Mouse (Mus musculus): ENCODE measurements around the gene Cd46. TPM values are rescaled to one million over a fixed set of nuclear protein-coding genes. Genes with fewer than 3 reads are reported as not detected.

Cd46 gene
- polyA plus RNA-seq, 1 experiment, result 2.2 TPM

DNA sequence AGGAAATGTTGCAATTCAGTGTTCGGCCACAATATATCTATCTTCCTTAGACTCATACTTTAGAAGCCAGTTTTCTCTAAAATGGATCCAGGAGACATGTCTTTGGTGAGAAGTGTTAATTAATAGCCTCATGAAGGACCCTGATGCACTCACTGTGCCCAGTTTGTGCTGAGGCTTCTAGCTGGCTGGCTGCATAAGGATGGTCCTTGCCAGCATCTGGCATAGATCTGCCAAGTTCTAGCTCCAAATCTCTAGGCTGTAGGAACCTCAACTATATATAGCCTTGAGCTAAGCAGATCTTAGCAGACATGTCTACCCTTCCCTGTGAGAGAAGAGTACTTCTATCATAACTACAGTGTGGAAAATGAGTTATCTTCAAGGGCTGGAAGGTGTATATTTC, 68.2 kb downstream of the Cd46 start:
- H3K4me3 ChIP-seq (ENCODE audit: insufficient read depth, low read length), result no peak overlapping the region
- TF ChIP-seq CTCF (IDR thresholded peaks at IDR 0.05; ENCODE audit: borderline replicate concordance, insufficient read depth, low read length), result no peak
- no peak for TF ChIP-seq POLR2A (IDR thresholded peaks at IDR 0.05; ENCODE audit: low read depth, low read length)
- no peak overlapping the region for H3K27ac ChIP-seq (ENCODE audit: insufficient read depth, low read length)
- 0 out of 2 replicates have a peak, but pooled peaks cover 2% of the 10 kb centered on the region for H3K4me1 ChIP-seq (ENCODE audit: control insufficient read depth, insufficient read depth, low read length)

GRCm38 (mm10) chr1:195021831-195022230, 70.2 kb downstream of the Cd46 start:
- TF ChIP-seq POLR2A (IDR thresholded peaks at IDR 0.05; ENCODE audit: low read depth, low read length) (no peak), CTCF (IDR thresholded peaks at IDR 0.05; ENCODE audit: borderline replicate concordance, insufficient read depth, low read length) (no peak)
- no peak overlapping the region for H3K27ac ChIP-seq (ENCODE audit: insufficient read depth, low read length)
- no peaks in the 10 kb centered on the region for H3K4me1 ChIP-seq (ENCODE audit: control insufficient read depth, insufficient read depth, low read length)
- no peak overlapping the region for H3K4me3 ChIP-seq (ENCODE audit: insufficient read depth, low read length)

DNA sequence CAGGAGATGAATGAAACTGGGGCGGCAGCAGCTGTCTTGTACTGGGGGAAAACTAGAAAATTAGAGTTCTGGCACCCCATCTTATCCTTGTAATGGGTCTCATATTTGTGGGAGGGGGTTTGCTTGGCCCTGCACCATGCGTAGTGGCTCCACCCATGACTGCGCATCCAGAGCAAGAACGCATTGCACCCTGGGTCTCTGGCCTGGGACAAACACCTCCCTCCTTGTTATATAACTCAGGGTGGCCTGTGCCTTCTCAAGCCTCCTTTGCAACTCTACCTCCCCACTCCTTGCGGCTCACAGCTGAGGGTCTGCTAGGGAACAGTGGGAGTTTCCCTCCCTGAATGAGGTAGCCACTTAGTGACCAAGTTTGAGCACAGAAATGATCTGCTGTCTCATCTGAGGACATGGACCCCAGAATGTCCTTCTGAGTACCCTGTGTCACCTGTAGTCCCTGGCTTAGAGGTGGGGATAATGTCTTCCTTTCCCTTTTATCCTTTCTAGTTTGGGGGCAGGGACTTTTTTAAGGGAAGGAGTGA, 72.9 kb downstream of the Cd46 start:
- TF ChIP-seq POLR2A (IDR thresholded peaks at IDR 0.05; ENCODE audit: low read depth, low read length), result no peak
- TF ChIP-seq CTCF (IDR thresholded peaks at IDR 0.05; ENCODE audit: borderline replicate concordance, insufficient read depth, low read length), result no peak
- H3K4me1 ChIP-seq (ENCODE audit: control insufficient read depth, insufficient read depth, low read length), result no peaks in the 10 kb centered on the region

GRCm38 (mm10) chr1:195018089-195018999, 73.7 kb downstream of the Cd46 start:
- TF ChIP-seq CTCF (IDR thresholded peaks at IDR 0.05; ENCODE audit: borderline replicate concordance, insufficient read depth, low read length) (no peak), POLR2A (IDR thresholded peaks at IDR 0.05; ENCODE audit: low read depth, low read length) (no peak)

More for the DNA sequence above, 72.9 kb downstream of the Cd46 start:
- H3K27ac ChIP-seq (ENCODE audit: insufficient read depth, low read length), result no peak overlapping the region
- H3K4me3 ChIP-seq (ENCODE audit: insufficient read depth, low read length), result no peak overlapping the region

DNA sequence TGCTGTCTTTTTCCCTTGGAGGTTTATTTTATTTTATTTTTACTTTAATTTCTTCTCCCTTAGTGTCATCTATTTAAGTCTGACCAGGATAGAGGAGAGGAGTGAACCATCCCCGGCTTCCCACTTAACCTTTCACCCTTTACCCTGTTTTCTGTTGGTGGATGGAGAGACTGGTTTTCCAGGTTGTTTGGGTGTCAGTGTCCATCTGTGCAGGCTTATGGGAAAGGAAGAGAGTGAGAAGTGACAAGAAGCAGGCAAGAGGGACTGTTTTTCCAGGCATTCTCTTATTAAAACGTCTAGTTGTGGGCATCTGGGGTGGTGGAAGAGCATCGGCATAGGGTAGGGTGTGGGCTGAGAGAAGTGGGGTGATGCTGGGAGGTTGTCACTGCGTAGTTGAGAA, 74.4 kb downstream of the Cd46 start:
- TF ChIP-seq CTCF (IDR thresholded peaks at IDR 0.05; ENCODE audit: borderline replicate concordance, insufficient read depth, low read length) (no peak), POLR2A (IDR thresholded peaks at IDR 0.05; ENCODE audit: low read depth, low read length) (no peak)
- Histone ChIP-seq H3K27ac (ENCODE audit: insufficient read depth, low read length) (no peak overlapping the region), H3K4me3 (ENCODE audit: insufficient read depth, low read length) (no peak overlapping the region), H3K4me1 (ENCODE audit: control insufficient read depth, insufficient read depth, low read length) (no peaks in the 10 kb centered on the region)

More at GRCm38 (mm10) chr1:195018089-195018999, 73.7 kb downstream of the Cd46 start:
- no peak overlapping the region for H3K4me3 ChIP-seq (ENCODE audit: insufficient read depth, low read length)
- H3K4me1 ChIP-seq (ENCODE audit: control insufficient read depth, insufficient read depth, low read length), result no peaks in the 10 kb centered on the region
- H3K27ac ChIP-seq (ENCODE audit: insufficient read depth, low read length), result no peak overlapping the region

DNA sequence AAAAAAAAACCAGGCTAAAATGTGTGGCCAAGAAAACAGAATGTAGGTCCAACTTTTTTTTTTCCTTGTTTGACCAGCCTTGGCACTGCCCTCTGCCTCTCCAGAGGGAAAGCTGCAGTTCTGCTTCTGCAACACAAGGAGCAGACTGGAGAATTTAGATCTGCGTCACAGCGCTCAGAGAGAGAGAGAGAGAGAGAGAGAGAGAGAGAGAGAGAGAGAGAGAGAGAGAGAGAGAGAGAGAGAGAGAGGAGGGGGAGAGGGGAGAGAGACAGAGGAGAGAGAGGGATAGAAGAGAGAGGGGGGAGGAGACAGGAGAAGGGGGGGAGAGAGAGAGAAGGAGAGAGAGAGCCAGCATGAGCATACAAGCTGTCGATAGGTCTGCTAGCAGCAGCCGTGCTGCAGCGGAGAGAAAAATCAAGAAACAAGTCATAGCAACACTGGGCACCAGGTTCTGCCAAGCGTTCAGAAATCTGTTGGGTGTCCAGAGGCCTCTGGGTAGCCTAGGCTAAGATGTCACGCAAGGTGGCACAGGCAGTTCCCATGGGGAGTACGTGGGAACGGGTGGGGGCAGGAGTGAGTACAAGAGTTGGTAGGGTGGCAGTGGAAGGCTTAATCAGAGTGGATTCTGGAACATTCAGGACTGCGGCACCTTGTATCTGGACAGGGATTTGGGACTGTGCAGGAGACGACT, 75.1 kb downstream of the Cd46 start:
- no peak overlapping the region for H3K27ac ChIP-seq (ENCODE audit: insufficient read depth, low read length)
- no peak for TF ChIP-seq POLR2A (IDR thresholded peaks at IDR 0.05; ENCODE audit: low read depth, low read length)
- TF ChIP-seq CTCF (IDR thresholded peaks at IDR 0.05; ENCODE audit: borderline replicate concordance, insufficient read depth, low read length), result no peak
- no peaks in the 10 kb centered on the region for H3K4me1 ChIP-seq (ENCODE audit: control insufficient read depth, insufficient read depth, low read length)
- H3K4me3 ChIP-seq (ENCODE audit: insufficient read depth, low read length), result no peak overlapping the region

DNA sequence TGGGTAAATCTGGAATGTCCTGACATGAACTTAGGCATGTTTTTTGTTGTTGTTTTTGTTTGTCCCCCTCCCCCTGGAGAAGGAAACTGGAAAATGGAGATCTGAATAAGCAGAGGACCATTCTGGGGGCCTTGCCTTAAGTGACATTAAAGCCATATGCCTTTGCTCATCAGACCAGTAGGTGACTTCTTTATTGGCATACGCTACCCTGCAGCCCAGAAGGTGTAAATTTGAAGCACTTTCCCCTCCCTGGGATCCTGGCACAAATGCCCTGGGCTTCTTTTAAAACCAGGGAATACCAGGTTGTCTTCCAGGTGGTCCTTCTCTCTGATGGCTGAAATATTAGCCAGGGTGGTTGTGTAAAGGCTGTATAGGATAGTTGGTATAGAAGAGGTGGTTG, 76.8 kb downstream of the Cd46 start:
- H3K4me1 ChIP-seq (ENCODE audit: control insufficient read depth, insufficient read depth, low read length), result no peaks in the 10 kb centered on the region
- no peak for TF ChIP-seq POLR2A (IDR thresholded peaks at IDR 0.05; ENCODE audit: low read depth, low read length)
- no peak for TF ChIP-seq CTCF (IDR thresholded peaks at IDR 0.05; ENCODE audit: borderline replicate concordance, insufficient read depth, low read length)
- no peak overlapping the region for H3K27ac ChIP-seq (ENCODE audit: insufficient read depth, low read length)
- H3K4me3 ChIP-seq (ENCODE audit: insufficient read depth, low read length), result no peak overlapping the region

DNA sequence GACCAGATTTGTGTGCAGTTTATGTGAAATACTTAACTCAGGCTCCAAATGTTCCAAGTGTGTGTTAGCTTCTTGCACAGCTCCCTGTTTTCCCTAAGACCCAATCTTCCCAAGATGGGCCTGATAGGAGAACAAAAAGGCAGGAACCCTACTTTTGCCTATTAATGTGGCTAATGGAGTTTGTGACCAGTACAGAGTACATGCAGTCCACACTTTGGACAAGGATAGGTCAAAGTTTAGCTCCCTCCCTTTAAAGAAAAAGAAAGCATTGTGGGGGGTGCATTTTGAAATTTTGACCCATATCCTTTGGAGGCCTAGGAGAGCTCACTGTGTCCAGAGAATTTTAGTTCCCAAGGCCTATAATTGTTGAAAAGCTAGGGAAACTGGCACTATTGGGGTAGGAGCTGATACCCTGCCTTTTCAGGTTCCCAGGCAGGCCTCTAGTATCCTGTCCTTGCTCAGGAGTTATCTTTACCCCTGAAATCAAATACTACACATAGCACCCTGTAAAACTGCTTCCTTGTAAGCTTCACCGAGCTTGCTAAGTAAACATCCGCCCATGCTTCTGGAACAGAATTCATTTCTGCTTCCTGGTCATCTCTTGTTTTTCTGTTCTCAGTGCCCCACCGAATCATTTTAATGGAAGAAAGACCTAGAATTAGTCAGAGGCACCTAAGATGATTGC, 77.7 kb downstream of the Cd46 start:
- Histone ChIP-seq H3K4me3 (ENCODE audit: insufficient read depth, low read length) (no peak overlapping the region), H3K4me1 (ENCODE audit: control insufficient read depth, insufficient read depth, low read length) (no peaks in the 10 kb centered on the region), H3K27ac (ENCODE audit: insufficient read depth, low read length) (no peak overlapping the region)
- no peak for TF ChIP-seq POLR2A (IDR thresholded peaks at IDR 0.05; ENCODE audit: low read depth, low read length)
- TF ChIP-seq CTCF (IDR thresholded peaks at IDR 0.05; ENCODE audit: borderline replicate concordance, insufficient read depth, low read length), result no peak

- H3K4me3 ChIP-seq (ENCODE audit: insufficient read depth, low read length), result no peak overlapping the region
- TF ChIP-seq CTCF (IDR thresholded peaks at IDR 0.05; ENCODE audit: borderline replicate concordance, insufficient read depth, low read length), result no peak
- TF ChIP-seq POLR2A (IDR thresholded peaks at IDR 0.05; ENCODE audit: low read depth, low read length), result no peak
- no peaks in the 10 kb centered on the region for H3K4me1 ChIP-seq (ENCODE audit: control insufficient read depth, insufficient read depth, low read length)
- H3K27ac ChIP-seq (ENCODE audit: insufficient read depth, low read length), result no peak overlapping the region
Observed at GRCm38 (mm10) chr1:195012531-195012930, 79.5 kb downstream of the Cd46 start.

Data from embryonic fibroblast, embryonic 13.5 days (primary cell).